Mouse (Mus musculus): ENCODE data around the gene Flrt3.
A peak's percentile ranks its signal among the peaks of the same experiment; 100 is the strongest.

Gene Flrt3

DNA sequence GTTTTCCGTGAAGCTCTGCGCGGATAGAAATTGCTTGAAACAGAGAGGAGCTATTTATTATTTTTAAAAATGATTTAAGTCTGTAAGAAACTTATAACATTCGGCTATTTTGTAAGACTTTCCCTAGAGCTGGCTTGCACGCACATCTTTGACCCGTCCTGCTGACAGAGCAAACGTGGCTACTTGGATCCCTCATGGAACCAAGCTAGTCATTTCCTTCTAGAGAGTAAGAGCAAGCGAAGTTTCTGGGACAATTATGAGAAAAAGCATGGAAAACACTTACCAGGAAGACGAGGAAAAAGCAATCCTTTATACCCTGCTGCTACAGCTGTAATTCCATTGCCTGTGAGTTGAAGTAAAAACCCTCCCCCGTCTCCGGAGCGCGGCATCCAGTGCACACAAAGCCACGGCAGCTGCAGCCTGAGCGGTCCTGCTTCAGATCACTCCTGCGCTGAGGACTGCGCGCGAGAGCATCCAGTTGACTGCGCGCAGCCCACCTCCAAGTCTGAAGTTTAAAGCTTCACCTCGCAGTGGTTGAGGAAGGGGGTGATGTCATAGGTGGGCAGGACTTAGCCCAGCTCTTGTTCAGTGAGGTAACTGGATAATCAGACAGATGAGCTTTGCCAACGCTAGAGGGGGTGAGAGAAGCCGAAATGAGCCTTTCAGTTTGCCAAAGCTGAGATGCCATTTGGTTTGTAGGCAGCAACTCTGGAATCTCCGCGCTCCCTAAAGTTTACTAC is at the start of gene Flrt3:
TSS of gene Flrt3 (minus strand) at position 507 of the 740 bp plus-strand sequence.
- peak; percentile 70 for DNase-seq (ENCODE audit: low read depth, low spot score)

DNA sequence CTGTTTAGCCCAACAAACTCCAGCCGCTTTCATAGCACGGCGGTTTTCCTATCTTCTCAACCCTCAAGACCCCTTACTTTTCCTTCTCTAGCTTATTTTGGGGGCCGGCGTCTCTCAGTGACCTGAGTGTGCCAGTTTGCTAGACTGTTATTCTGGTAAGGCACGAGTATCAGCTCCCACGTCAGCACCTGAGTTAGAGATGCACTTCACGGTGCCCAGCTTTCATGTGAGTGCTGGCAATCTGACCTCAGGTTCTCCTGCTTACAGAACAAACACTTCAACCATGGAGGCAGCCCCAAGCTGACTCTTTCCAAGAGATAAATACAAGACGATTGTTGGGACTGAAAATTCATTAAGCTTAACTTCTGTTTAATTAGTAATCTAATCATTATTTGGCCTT is 46.1 kb upstream of the Flrt3 start:
- DNase-seq (ENCODE audit: low read depth, low spot score): no peak

DNA sequence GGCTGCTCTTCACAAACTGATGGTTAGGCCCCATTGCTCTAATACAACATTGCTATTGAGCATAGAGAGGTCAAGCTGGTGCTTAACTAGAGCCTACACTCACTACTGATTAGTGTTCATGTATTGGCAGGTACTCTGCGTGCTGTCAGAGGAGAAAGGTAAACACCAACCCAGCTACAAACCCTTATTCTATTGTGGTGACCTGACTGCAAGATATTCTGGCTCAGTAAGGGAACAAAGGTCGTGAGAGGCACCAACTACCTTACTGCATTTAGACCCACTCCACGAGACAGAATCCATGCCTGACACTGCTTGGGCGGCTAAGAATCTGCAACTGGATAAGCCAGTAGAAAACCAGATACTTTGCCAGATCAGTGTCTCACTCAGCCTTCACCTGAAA is 44.6 kb upstream of the Flrt3 start:
- no peak for DNase-seq (ENCODE audit: low read depth, low spot score)

DNA sequence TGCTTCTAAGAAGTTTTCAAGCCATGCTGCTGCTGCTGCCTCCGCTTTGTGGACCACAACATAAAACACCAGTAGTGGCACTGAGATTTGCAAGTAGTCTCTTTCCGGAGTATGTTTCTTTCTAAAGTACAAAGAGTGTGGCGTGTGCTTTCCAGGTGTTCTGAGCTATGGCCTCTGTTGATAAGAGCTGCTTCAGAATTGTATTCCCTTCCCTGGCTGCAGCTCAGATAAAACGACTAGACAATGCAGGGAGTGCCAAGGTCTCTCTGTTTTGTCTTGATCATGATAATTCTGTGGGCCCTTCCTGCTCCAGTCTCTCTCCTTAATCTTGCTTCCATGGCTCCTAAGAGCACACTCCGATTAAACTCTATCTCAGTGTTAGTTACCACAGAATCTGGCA is 36.3 kb upstream of the Flrt3 start:
- no peak for DNase-seq (ENCODE audit: low read depth, low spot score)

DNA sequence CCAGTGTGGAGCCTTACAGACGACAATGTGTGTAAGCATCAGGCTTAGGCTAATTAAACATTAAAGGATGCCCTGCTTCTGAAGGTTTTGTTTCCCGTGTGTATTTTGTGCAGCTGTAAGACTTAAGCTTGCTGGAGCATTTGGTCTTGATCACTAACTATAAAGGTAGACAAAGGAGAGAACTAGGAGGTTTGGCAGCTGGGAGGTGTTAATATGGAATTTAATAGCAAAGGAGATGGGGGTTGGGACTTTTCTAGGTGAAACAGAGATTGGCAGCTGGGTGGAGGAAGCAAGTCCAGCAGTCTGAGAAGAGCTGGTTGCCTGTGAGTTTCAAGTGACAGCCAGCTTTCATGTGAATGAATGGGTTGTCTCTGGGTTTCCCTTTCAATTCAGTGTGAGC is 34.0 kb upstream of the Flrt3 start:
- no peak for DNase-seq (ENCODE audit: low read depth, low spot score)

DNA sequence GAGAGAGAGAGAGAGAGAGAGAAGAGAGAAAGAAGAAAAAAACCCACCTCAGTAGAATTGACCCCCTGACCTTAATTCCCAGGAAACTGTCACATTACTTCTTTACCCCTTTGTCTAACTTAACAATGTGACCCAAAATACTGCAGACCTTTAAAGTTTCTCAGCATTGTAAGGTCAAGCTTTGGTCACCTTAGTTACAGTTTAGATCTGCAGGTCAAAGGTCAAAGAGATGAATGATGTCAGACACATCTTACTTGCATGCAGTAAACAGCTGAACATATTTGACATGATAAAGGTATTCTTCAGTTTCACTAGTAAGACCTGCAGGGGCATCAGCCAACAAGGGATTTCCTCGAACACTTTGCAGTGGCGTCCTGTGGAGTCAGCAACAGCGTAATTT is 32.9 kb upstream of the Flrt3 start:
- DNase-seq (ENCODE audit: low read depth, low spot score): no peak

DNA sequence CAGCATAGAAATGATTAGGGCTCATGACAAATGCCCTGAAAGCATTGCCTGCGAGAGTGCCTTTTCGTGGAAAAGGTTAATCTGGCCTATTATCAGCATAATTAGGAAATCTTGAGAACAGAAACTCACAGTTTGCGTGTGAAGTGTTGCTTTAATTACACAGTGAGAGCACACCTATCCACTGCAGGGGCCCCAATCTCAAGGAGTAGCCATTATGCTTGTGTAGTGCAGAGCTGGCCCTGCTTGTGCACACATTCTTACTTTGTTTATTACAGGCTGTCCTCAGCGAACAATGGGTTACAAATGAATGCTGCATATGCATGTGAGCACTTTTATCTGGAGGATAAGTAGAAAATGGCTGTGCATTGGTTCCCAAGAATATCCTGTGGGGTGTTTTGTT is 32.1 kb upstream of the Flrt3 start:
- DNase-seq (ENCODE audit: low read depth, low spot score): no peak

DNA sequence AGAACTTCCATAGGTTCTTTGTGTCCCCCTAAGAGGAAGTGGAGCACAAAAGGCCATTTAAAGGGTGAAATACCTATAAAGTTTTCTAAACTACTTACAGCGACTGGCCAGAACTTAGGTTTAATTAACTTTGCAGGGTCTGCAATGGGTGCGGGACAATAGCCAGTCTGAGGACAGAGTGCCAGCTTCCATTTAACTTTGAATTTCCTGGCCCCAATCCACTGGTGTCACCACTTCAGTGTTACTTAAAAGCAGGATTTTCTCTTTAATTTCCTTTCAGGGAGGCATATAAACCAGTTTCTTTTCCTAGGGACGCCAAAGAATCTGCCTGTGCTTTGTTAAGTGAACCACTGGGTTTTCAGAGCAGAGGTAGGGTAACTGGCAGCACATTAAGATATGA is 27.3 kb upstream of the Flrt3 start:
- no peak for DNase-seq (ENCODE audit: low read depth, low spot score)

DNA sequence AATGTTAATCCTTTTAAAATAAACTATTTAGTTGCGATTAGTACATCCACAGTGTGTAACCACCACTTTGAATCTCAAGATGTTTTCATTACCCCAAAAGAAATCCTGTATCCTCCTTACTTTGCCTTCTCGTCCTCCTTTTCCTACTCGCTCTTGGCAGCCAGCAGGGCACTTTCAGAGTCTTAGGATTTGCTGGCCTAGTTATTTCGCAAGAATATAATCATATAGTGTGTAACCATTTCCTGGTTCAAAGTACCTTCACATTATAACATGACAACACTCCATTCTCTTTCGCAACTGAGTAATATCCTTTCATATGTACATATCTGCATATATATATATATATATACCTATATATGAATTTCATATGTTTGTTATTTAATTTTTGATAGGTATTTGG is 22.6 kb upstream of the Flrt3 start:
- DNase-seq (ENCODE audit: low read depth, low spot score): no peak

DNA sequence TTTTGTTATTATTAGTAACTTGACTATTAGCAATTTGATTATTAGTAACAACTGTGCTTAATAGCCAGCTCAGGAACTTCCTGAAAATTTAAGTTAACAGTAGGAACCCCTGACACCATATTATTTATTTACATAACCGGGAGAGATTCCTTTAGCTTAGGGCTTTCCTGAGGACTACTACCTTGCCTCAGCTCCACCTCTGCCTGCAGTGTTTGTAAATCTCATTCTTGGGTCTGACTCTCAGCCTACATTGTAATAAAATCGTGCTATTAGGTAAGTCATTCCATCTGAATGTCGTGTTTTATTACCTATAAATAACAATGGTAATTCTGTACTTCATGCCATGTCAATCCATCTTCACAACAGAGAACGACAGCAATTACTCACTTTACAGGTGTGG is 21.2 kb upstream of the Flrt3 start:
- no peak for DNase-seq (ENCODE audit: low read depth, low spot score)

DNA sequence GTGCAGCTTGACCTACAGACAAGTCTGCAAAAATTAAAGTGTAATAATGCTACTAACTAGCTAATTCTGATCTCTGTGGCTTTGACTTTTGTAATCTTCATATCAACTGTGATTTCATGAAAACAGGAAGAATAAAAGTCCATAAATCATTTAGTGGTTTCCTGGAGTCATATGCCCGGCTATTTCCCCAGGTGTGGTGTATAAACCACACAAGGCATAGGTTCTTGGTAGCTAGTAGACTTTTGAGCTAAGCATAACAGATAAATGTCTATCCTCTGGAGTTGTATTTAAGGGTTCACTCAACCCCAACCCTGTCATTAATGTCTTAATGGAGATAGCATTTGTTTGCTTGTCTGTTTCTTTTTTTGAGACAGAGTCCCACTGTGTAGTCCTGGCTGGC is 20.1 kb upstream of the Flrt3 start:
- DNase-seq (ENCODE audit: low read depth, low spot score): no peak

DNA sequence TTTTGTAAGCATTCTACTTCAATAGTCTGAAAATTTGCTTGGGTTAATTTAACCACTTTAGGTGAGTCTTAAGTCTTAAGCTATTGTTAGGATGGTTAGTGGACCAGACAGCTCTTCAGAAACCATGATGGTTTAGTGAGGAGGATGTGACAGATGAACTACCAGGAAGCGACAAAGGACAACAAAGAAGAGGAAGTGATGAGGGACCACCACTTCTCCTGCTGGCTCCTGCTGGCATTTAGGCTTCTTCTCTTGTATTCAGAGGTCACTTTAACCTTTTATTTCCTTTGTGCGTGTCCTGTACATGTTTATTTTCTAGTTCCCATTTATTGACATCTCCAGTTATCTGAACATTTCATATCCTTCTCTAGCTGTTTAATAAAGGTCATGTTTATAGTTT is 19.6 kb upstream of the Flrt3 start:
- no peak for DNase-seq (ENCODE audit: low read depth, low spot score)

DNA sequence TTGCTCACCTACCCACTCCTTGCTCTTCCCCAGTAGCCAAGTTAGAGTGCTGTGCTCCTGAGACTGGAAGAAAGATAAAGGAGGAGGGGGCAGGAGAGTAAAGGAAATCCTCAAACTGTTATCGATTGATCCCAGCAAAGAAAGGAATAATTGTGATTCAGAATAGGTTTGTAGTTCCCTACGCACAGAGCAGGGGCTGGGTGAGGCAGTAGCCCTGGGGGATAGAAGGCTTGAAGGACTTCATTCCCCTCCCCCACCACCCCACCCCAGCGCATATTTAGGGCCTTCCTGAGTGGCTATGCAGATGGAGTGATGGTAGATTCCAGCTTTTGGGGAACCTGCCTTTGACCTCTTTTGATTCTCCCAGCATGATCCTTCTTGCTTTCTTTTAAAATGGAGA is 5.5 kb upstream of the Flrt3 start:
- DNase-seq (ENCODE audit: low read depth, low spot score): no peak

DNA sequence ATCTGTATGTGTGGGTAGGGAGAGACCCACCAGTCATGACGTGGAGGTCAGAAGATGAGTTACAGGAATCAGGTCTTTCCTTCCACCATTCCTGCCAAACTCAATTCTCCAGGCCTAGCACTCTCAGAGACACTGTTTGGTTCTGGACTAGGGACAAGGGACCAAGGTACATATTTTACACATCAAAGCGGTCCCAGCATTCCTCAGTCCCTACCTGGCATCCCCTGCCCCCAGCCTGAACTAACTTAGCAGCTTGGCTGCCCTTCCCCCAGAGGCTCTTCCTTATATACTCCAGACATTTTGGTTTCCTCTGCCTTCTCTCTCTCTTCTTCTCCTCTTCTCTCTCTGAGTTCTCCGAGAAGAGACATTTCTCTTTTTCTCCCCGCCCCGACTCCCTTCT is 2.2 kb upstream of the Flrt3 start:
- no peak for DNase-seq (ENCODE audit: low read depth, low spot score)

DNA sequence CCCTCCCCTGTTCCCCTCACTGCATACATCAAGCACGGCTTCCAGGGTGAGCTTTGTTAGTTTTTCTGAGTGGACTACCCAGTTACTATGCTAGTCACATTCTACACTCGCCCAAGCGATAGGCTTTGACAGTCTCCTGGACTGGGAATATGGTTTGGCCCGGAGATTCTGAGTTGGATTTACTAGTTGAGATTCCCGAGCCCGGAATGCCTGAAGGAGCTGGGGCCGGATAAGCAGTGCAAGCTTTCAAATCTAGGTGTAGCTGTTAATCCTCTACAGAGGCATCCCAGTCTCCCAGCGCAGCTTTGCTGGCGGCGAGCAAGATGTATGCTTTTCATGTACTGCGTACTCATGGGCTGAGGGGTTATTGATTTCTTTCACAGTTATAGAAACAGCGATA is 812 bp downstream of the Flrt3 start:
- peak; percentile 41 for DNase-seq (ENCODE audit: low read depth, low spot score)

DNA sequence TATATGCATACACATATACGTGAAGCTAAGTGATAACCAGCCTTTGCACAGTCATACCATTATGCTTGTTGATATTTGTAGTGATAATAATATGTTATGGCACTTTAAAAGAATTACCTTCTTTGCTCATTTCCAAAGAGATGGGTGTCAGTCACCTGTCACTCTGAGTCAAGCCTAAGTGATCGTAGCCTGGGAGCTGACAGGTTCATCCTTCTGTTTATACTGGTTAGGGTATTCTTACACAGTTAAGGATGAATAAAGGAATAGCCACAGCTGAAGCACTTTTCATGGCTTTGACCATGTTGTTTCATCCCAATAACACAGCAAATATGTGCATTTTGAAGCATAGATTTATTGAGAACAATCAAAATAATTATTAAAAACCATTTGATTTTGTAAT is 1.5 kb downstream of the Flrt3 start:
- no peak for DNase-seq (ENCODE audit: low read depth, low spot score)

DNA sequence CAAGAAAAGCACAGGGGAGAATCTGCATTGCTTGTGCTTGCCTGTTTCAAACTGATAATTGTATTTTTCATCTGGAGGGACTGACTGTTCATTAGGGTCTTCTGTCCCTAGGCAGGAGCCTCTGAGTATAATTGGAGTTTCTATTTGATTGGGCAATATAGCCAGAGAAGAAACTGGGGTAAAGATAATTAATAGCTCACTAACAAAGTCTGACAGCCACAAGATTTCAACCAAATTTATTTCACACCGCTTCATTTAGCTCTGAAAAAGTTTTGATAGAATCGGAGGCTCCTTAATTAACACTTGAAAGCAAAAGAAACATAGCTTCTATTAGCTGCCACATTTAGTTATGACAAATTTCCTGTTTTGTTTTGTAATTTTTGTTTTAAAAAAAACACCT is 2.2 kb downstream of the Flrt3 start:
- no peak for DNase-seq (ENCODE audit: low read depth, low spot score)

DNA sequence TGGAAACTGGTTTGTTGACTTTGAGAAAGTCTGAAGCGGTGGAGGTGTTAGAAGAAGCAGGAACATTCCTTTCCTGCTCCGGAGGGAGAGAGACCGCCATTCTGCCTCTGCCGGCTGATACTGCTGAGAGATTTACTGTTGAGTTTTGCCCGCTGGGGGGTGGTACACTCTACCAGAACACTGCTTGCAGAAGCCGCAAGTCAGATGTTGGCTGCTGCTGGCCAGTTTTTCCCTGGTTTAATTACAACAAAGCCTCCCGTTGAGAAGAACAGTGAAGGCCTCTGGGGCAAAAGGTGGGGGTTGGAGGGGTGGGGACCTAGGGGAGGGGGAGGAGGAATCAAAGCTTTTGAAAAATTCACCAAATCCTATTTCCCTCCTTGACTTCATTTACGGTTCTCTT is 3.0 kb downstream of the Flrt3 start:
- peak; percentile 33 for DNase-seq (ENCODE audit: low read depth, low spot score)

DNA sequence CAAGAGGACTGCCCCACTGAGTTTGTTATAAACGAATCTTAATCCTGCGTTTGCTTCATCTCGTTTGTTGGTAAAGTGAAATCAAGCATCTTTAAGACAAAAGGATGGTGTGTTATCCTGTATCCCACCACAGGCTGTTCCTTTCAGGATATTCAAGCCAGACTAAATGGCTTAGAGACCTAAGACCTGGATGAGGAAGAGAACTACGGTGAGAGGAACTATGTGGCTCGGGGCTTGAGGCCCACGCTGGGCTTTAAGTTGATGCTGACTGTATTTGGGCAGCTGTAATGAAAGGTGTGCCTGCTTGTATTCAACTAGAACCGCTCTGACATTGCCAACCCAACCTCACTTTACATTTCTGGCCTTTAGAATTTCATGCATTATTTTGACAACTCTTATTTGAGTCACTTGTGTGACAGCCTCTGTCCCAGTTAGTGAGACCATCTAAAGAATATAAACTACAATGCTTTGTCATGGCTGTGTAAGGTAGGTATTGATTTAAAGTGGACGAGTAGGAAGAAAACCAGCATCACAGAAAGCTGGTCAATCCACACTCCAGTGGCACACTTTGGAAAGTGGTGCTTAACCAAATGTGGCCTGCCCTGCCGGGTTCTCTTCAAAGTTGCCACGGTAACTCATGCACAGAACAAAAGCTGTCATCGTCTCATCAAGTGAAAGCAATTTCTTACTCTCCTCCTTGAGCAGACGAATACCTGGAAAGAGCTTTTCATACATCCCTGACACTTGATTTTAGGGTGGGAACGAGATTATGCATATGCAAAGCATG is 3.8 kb downstream of the Flrt3 start:
- DNase-seq (ENCODE audit: low read depth, low spot score): no peak

DNA sequence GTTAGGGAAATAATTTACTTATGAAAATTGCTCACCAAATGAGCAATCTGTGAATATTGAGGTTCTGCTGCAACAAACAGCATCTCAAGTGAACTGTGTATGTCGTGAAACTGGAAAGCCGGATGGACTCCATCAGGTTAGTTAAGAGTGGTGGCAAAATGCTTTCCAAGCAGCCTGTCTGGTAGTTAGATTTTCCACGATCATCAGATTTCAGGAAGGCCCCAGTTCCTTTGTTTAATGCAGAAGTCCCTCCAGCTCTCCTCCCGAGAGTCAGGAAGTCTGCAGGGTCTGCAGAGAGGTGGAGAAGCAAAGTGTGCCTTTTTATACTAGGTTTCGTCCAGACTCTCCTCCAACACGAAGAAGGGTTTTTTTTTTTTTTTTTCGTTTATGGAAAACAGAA is 4.4 kb downstream of the Flrt3 start:
- no peak for DNase-seq (ENCODE audit: low read depth, low spot score)

DNA sequence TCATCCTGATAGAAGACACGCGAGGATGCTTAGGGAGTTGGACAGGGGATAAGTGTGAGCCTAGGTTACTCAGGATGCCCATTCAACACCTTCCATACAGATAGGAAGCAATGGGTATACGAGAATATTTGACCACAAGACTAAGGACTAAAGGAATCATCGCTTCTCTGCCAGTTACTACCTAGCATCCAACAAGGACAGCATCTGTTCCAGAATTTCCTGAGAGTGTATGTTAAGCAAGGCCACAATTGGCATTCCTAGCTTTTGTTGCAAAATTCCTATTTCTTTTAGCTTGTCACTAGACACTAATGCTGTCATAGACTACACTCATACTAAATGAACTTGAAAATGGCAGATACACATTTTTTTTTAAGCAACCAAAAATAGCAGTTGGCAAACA is 6.9 kb downstream of the Flrt3 start:
- no peak for DNase-seq (ENCODE audit: low read depth, low spot score)

DNA sequence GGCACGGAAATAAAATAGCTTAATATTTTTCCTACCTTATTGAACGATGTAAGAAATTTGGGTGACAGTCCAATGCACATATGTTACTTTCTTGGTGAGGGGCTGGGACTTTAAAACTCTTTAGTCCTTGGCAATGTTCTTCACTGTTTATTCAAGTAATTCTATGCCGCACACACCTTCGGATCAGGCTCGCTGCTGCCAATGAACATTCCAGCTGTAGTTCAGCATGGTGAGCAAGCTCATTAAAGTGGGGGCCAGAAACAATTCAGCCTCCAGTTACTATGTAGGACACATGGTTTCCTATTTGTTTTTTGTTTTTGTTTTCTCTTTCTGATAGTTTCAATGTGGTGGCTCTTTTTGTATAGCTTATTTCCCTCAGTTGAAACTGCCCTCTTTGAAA is 8.6 kb downstream of the Flrt3 start:
- no peak for DNase-seq (ENCODE audit: low read depth, low spot score)

DNA sequence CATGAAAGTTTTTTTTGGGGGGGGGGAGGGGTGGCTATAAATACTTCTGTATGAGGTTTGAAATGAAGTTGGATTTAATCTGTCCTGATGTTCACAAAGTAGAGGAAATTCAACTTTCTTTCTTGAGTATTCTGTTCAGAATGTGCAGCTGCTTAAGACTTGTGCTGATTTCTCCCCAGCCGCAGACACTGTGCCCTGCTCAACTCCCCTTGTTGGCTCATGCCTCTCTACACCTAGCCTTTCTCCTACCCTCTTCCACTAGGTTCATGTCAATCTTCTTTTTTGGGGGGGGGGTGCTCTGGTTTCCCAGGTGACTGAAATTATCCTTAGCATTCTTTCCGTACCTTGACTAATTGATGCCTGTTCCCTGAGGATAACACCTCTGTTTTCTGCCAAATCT is 17.3 kb downstream of the Flrt3 start:
- no peak for DNase-seq (ENCODE audit: low read depth, low spot score)

All from retina, adult 2 months (tissue).